Mouse (Mus musculus) mesoderm, embryonic 11.5 days (tissue): ENCODE data around the gene Gm3453.
A peak's percentile ranks its signal among the peaks of the same experiment; 100 is the strongest.
"Not testable (repeated sequence)": the region's sequence is repeated elsewhere in the genome, so short reads cannot be mapped to it uniquely, and the experiment has no call there.

Experiments
- DNase-seq: peaks from one replicate; pipeline ENCODE4 v3.0.0-alpha.2; 2012; ENCODE audit warnings: low read depth, low spot score

Gene Gm3453

GRCm38 (mm10) chr14:5979037-5979436 lies at the start of gene Gm3453:
Gene Gm3453 (minus strand): TSS chr14:5979137.
- DNase-seq: not testable (repeated sequence)

- DNase-seq: not testable (repeated sequence)
Measured at GRCm38 (mm10) chr14:5987136-5987535, 8.2 kb upstream of the Gm3453 start.

- not testable (repeated sequence) for DNase-seq
Measured at GRCm38 (mm10) chr14:5962441-5962840, 16.5 kb downstream of the Gm3453 start.

GRCm38 (mm10) chr14:5961635-5962034 lies 17.3 kb downstream of the Gm3453 start, which contains the start of gene Gm3248:
Gene Gm3248 (minus strand): TSS chr14:5961745.
- DNase-seq: peak; percentile 1

GRCm38 (mm10) chr14:5961102-5961501 lies 17.8 kb downstream of the Gm3453 start:
- DNase-seq: not testable (repeated sequence)

- not testable (repeated sequence) for DNase-seq
Measured at GRCm38 (mm10) chr14:5960479-5960878, 18.5 kb downstream of the Gm3453 start.

- DNase-seq: not testable (repeated sequence)
Measured at GRCm38 (mm10) chr14:5923276-5923675, 55.7 kb downstream of the Gm3453 start.
